Mouse (Mus musculus): ENCODE data around the gene Upp2. TPM values are rescaled to one million over a fixed set of nuclear protein-coding genes. Genes with fewer than 3 reads are reported as not detected.
A peak's percentile ranks its signal among the peaks of the same experiment; 100 is the strongest.

The Upp2 gene
- polyA plus RNA-seq (2016; fragmentation: Nextera tagmentation; extraction: Ambion mirVana), result 1.8 and 2.6 TPM in 2 replicates

DNA sequence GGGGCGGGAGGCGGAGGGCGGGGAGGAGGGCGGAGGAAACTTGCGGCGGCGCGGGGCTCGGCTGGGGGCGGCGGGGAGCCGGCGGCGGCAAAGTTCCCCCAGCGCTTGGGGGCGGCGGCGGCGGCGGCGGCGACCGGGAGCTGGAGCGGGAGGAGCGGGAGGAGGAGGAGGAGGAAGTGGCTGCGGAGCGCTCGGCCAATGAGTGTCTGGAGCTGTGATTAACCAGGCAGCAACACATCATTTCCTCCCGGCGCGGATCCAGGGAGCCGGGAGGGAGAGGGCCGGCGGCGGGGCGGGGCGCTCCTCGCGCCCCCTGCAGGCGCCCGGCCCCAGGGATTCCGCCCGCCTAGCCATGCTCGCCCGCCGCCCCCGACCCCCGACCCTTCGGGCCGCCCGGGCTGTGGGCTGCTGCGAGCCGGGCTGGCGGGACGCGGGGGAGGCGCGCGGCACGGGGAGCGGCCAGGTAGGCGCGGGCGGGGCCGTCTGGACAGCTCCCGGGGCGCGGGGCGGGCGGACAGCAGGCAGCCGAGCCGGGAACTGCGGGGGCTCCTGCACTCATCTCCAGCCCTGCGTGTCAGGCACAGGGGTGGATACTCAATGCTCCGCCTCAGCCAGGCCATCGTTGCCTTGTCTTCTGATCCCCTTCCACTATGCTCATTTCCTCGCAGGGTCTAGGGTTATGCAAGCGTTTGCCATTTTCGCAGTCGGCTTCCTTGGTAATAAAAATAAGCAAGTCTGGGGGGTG is at the start of gene Upp2, which contains the start of gene Acvr1:
Gene Upp2 (plus strand): TSS at position 233 of the 745 bp plus-strand sequence.
Gene Acvr1 (minus strand): TSS at position 92 of the 745 bp plus-strand sequence.
- H3K36me3 ChIP-seq, result no peaks in the 10 kb centered on the region
- peak within 1 kb of the TSS; percentile 75 for H3K4me2 ChIP-seq
- peak within 1 kb of the TSS; percentile 82 for H3K27ac ChIP-seq
- no peaks in the 10 kb centered on the region for H3K9me3 ChIP-seq (replicated peaks)
- WGBS (ENCODE audit: insufficient replicate concordance), result 0% methylated on average over 45 of the region's 80 CpGs
- H3K9ac ChIP-seq, result peak within 1 kb of the TSS; percentile 70
- H3K27me3 ChIP-seq (replicated peaks), result peaks cover 44% of the 10 kb centered on the region
- peak within 1 kb of the TSS; percentile 69 for H3K4me3 ChIP-seq
- H3K4me1 ChIP-seq, result peaks cover 8% of the 10 kb centered on the region; the same call in 1 of the 2 replicates
- peak; percentile 75 for ATAC-seq

DNA sequence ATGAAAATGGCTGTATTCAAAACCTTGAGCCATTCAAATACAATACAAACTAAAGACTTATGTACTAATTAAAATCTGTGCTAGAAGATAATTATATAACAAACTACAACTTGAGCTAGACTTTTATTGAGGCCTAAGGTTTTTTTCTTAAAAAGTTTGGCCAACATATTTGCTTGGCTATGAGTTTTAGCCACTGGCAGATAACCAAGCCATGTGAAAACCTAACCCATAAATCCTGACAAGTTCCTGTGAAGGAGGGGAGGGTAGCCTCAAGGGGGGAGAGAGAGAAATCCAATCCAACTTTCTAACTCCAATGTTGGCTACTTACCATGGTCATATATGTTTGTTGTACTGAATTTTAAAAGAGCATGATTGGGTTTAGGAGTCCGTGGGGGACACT is 48.6 kb upstream of the Upp2 start:
- 78% methylated on average over 1 of the region's 1 CpGs for WGBS (ENCODE audit: insufficient replicate concordance)
- no peak for ATAC-seq
- H3K4me2 ChIP-seq, result no peak overlapping the region

DNA sequence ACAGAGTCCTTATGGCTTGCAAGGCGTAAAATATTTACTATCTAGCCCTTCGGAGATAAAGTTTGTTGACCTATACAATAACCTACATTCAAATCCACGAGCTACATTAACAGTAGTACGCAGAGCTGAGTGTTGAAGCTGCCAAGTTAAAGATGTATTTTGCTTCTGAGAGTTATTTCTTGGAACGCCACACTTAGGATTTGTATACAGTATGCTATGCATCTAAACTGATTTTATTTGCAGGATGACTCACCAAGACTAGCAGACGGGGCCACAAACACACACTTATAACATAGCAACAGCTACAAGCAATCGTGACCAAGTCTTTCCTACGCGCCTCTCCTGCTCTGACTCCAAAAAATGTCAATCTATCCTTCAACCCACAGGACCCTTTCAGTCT is 46.4 kb upstream of the Upp2 start:
- 70% methylated on average over 9 of the region's 9 CpGs for WGBS (ENCODE audit: insufficient replicate concordance)
- H3K4me1 ChIP-seq, result peaks cover 16% of the 10 kb centered on the region; the same call in 1 of the 2 replicates
- H3K27me3 ChIP-seq (replicated peaks), result no peaks in the 10 kb centered on the region

More for the DNA sequence above, 48.6 kb upstream of the Upp2 start:
- H3K27ac ChIP-seq, result no peak overlapping the region
- no peaks in the 10 kb centered on the region for H3K36me3 ChIP-seq
- H3K27me3 ChIP-seq (replicated peaks), result no peaks in the 10 kb centered on the region
- no peak overlapping the region for H3K9ac ChIP-seq
- no peaks in the 10 kb centered on the region for H3K9me3 ChIP-seq (replicated peaks)
- H3K4me3 ChIP-seq, result no peak overlapping the region
- peaks cover 23% of the 10 kb centered on the region; the same call in 1 of the 2 replicates for H3K4me1 ChIP-seq

DNA sequence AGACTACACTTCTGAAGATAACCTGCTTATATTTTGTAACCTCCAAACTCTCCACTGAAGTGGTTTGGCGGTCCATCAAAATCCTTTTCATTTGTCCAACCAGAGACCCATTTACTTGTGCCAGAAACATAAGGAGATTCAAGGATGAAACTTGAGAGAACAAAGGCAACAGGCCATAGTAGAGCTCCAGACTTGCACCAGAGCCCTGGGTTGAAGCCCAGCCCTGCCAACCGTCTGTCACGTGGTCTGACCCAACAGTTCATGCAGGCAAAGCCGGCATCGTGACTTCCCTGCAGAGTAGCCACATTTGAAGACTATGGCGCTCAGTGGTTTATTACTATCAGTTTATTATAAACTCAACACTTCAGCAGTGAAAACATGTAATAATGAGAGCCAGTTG is 45.5 kb upstream of the Upp2 start:
- H3K27ac ChIP-seq, result no peak overlapping the region
- H3K27me3 ChIP-seq (replicated peaks), result no peaks in the 10 kb centered on the region
- H3K4me1 ChIP-seq, result 0 out of 2 replicates have a peak, but pooled peaks cover 7% of the 10 kb centered on the region
- no peaks in the 10 kb centered on the region for H3K36me3 ChIP-seq
- no peaks in the 10 kb centered on the region for H3K9me3 ChIP-seq (replicated peaks)
- 77% methylated on average over 6 of the region's 6 CpGs for WGBS (ENCODE audit: insufficient replicate concordance)
- no peak overlapping the region for H3K4me2 ChIP-seq
- no peak overlapping the region for H3K4me3 ChIP-seq
- no peak overlapping the region for H3K9ac ChIP-seq
- no peak for ATAC-seq

More for the DNA sequence above, 46.4 kb upstream of the Upp2 start:
- ATAC-seq, result no peak
- H3K36me3 ChIP-seq, result no peaks in the 10 kb centered on the region
- H3K9ac ChIP-seq, result no peak overlapping the region
- H3K4me2 ChIP-seq, result no peak overlapping the region
- H3K4me3 ChIP-seq, result no peak overlapping the region
- H3K27ac ChIP-seq, result no peak overlapping the region
- H3K9me3 ChIP-seq (replicated peaks), result no peaks in the 10 kb centered on the region

DNA sequence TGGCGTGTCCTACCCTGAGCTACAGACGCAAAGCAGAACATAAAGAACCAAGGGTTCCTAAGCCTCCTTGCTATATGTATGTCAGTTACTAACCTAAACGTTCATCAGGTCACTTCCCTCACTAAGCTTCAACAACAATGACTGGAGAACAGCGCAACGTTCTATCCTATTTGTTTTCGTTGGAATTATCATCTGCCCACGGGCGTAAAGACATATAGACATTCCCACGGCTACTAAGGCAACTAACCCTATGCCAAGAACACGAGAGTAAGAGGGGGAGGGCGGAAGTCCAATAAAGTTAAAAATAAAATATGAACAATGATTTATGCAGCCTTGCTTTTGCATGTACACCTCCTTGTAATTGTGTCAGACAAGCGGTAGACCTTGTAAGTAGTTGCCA is 44.0 kb upstream of the Upp2 start:
- H3K4me1 ChIP-seq, result 0 out of 2 replicates have a peak, but pooled peaks cover 7% of the 10 kb centered on the region
- H3K9me3 ChIP-seq (replicated peaks), result no peaks in the 10 kb centered on the region
- no peak overlapping the region for H3K27ac ChIP-seq
- H3K27me3 ChIP-seq (replicated peaks), result no peaks in the 10 kb centered on the region
- no peak overlapping the region for H3K9ac ChIP-seq
- WGBS (ENCODE audit: insufficient replicate concordance), result 75% methylated on average over 12 of the region's 12 CpGs
- ATAC-seq, result no peak
- H3K4me3 ChIP-seq, result no peak overlapping the region
- no peaks in the 10 kb centered on the region for H3K36me3 ChIP-seq
- H3K4me2 ChIP-seq, result no peak overlapping the region

DNA sequence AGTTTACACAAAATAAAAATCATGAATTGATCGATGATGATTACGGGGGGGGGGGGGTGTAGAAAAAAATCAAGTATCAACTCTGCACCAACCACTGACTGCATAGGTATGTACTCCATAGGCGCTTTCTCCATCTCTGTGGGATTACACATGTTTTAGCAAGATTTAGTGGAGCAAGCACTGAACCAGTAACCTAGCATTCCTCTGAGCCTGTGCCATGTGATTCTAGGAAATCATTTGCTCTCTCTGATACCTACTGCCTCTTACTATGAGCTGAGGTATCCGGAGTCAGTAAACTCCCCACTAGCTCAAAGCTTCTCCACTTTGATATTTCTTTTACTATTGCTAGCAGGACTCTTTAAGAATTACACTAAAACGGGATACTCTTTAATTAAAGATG is 43.2 kb upstream of the Upp2 start:
- 0 out of 2 replicates have a peak, but pooled peaks cover 7% of the 10 kb centered on the region for H3K4me1 ChIP-seq
- no peak overlapping the region for H3K4me3 ChIP-seq
- H3K27ac ChIP-seq, result no peak overlapping the region
- H3K27me3 ChIP-seq (replicated peaks), result no peaks in the 10 kb centered on the region
- ATAC-seq, result no peak
- WGBS (ENCODE audit: insufficient replicate concordance), result 76% methylated on average over 5 of the region's 5 CpGs
- H3K36me3 ChIP-seq, result no peaks in the 10 kb centered on the region
- H3K9ac ChIP-seq, result no peak overlapping the region
- no peak overlapping the region for H3K4me2 ChIP-seq
- no peaks in the 10 kb centered on the region for H3K9me3 ChIP-seq (replicated peaks)

DNA sequence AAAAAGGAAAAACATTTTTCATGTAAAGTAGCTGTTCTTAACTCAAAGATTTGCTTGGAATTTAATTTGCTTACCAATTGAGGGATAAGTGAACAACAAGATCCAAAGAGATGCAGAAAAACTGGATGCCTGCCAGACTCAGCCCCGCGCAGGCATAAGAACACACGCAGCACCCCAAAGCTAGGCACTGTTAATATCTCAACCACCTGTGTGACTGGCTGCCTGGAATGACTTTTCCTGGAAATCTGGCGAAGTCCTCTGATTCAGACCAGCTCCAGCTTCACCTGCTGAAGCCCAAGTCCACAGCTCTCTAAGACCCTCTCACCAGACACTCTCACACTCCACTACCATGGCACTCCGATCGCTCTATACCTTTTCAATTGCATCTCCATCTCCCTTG is 42.7 kb upstream of the Upp2 start:
- no peaks in the 10 kb centered on the region for H3K9me3 ChIP-seq (replicated peaks)
- ATAC-seq, result no peak
- H3K27ac ChIP-seq, result no peak overlapping the region
- H3K9ac ChIP-seq, result no peak overlapping the region
- 0 out of 2 replicates have a peak, but pooled peaks cover 7% of the 10 kb centered on the region for H3K4me1 ChIP-seq
- no peak overlapping the region for H3K4me3 ChIP-seq
- no peaks in the 10 kb centered on the region for H3K36me3 ChIP-seq
- no peaks in the 10 kb centered on the region for H3K27me3 ChIP-seq (replicated peaks)
- H3K4me2 ChIP-seq, result no peak overlapping the region
- WGBS (ENCODE audit: insufficient replicate concordance), result 82% methylated on average over 6 of the region's 6 CpGs

DNA sequence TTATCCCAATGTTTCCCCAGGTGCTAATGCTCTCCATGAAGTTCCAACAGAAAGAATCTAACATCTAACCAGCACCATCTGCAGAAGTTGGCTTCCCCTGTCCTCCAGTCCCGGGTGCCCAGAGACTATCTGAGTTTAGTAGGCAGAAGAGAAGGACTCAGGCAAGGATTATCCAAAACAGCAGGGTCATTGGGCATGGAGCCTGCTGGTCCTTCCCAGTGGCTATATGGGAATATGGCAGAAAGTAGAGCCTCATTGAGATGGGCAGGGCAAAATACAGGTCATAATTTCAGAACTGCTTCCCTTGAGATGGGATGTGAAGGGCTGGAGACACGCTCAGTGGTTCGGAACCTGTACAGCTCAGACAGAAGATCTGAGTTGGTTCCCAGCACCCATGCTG is 39.3 kb upstream of the Upp2 start:
- ATAC-seq, result no peak
- 66% methylated on average over 3 of the region's 3 CpGs for WGBS (ENCODE audit: insufficient replicate concordance)
- Histone ChIP-seq H3K9me3 (replicated peaks) (no peaks in the 10 kb centered on the region), H3K9ac (no peak overlapping the region), H3K27me3 (replicated peaks) (no peaks in the 10 kb centered on the region), H3K27ac (no peak overlapping the region), H3K4me1 (peaks cover 30% of the 10 kb centered on the region), H3K4me3 (no peak overlapping the region), H3K36me3 (no peaks in the 10 kb centered on the region), H3K4me2 (no peak overlapping the region)

DNA sequence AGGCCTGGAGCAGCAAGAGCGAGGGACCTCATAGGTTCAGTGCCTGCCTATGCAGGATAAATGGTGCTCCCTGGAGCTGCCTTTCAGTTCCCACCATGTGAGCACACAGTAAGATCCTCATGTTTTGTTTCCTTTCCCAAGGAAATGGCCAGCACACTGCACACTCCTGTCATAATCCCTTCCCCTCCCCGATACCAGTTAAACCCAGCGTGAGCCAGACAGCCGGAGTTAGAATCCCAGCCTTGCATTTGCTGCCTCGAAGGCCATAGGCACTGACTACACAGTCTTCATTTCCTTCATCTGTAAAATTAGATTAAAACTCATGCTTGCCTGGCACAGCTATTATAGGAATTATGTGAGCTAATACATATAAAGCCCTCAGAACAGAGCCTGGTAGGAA is 37.7 kb upstream of the Upp2 start:
- H3K27ac ChIP-seq, result no peak overlapping the region
- 84% methylated on average over 5 of the region's 5 CpGs for WGBS (ENCODE audit: insufficient replicate concordance)
- peaks cover 44% of the 10 kb centered on the region for H3K4me1 ChIP-seq

DNA sequence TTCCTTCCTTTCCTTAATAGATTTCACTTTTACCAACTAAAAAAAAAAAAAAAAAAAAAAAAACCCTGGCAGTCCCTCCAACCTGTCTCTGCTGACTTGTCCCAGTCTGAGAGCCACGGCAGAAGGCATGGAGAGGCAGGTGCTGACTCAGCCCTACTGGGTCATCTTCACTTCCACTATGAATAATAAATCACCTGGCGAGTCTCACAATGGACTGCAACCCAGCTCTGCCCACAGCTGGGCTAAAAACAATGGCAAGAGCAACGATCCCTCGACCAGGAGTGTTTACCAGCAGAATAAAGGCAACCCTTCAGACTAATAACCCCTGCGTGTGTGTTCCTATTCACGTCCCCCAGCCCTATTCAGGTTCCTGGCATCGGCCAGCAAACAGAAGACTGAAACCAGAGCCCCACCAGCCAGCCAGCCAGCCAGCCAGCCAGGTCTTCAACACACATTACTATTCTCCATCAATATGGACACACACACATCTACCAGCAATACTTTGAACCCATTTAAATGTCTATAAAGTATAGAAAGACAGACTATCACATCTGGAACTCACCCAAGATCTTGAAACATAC is 37.1 kb upstream of the Upp2 start:
- Histone ChIP-seq H3K4me2 (no peak overlapping the region), H3K4me3 (no peak overlapping the region), H3K27me3 (replicated peaks) (no peaks in the 10 kb centered on the region), H3K4me1 (peaks cover 49% of the 10 kb centered on the region), H3K36me3 (no peaks in the 10 kb centered on the region), H3K9ac (no peak overlapping the region), H3K9me3 (replicated peaks) (no peaks in the 10 kb centered on the region), H3K27ac (no peak overlapping the region)
- 58% methylated on average over 7 of the region's 7 CpGs for WGBS (ENCODE audit: insufficient replicate concordance)
- ATAC-seq, result no peak

More for the DNA sequence above, 37.7 kb upstream of the Upp2 start:
- H3K4me2 ChIP-seq, result no peak overlapping the region
- H3K4me3 ChIP-seq, result no peak overlapping the region
- no peak for ATAC-seq
- H3K27me3 ChIP-seq (replicated peaks), result no peaks in the 10 kb centered on the region
- H3K9ac ChIP-seq, result no peak overlapping the region
- no peaks in the 10 kb centered on the region for H3K36me3 ChIP-seq
- H3K9me3 ChIP-seq (replicated peaks), result no peaks in the 10 kb centered on the region

DNA sequence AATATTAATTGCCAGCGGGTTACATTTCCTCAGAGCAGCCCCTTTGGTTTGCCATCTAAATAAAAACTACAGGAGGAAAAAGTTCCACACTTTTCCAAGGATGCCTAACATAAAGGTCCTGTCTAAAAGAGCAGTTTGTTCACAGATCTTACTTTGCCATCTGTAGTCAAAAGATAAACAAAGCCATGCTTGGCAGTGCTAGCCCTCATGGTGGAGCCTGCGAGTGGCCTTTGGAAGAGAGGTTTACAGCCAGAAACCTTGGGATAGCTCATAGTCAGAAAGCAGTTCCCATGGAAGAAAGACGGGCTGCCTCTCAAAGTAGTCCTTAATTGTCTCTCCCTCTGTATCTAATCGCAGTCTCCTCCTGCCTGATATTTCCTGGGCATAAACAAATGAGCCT is 36.6 kb upstream of the Upp2 start:
- Histone ChIP-seq H3K4me2 (no peak overlapping the region), H3K4me3 (no peak overlapping the region), H3K4me1 (peaks cover 55% of the 10 kb centered on the region), H3K9ac (no peak overlapping the region), H3K27ac (no peak overlapping the region), H3K27me3 (replicated peaks) (no peaks in the 10 kb centered on the region), H3K9me3 (replicated peaks) (no peaks in the 10 kb centered on the region), H3K36me3 (no peaks in the 10 kb centered on the region)
- WGBS (ENCODE audit: insufficient replicate concordance), result 68% methylated on average over 4 of the region's 4 CpGs
- ATAC-seq, result no peak

DNA sequence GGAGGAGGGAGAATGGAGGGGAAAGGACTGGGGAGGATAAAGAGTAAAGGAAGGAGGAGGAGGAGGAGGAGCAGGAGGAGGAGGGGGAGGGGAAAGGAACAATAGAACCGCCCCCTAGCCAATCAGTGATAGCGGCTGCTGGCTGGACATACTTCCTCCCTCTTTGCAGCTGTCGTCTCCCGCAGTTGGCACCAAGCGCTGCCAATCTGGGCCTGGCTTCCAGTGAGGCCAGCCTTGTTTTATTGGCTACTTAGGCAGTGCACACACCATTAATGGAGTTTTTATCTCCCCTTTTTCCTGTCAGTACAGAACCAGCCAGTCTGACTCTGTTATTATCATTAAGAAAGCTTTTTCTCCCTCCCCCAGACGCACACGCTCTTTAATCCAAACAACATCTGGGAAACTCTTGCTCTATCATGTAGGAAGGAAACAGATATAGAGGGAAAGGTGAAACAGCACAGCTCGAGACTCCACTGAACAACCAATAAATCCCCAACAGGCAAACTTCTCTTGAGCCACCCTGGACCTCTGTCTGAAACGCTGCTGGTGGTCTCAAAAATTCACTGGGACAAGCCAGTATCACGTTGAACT is 34.7 kb upstream of the Upp2 start:
- H3K36me3 ChIP-seq, result no peaks in the 10 kb centered on the region

More for the DNA sequence above, 34.7 kb upstream of the Upp2 start:
- H3K9me3 ChIP-seq (replicated peaks), result no peaks in the 10 kb centered on the region
- WGBS (ENCODE audit: insufficient replicate concordance), result 8% methylated on average over 10 of the region's 10 CpGs
- peak overlapping the region; percentile 53 for H3K4me2 ChIP-seq
- H3K4me3 ChIP-seq, result peak overlapping the region; percentile 27
- H3K27ac ChIP-seq, result peak overlapping the region; percentile 36; the same call in 1 of the 2 replicates
- peak; percentile 84 for ATAC-seq
- H3K27me3 ChIP-seq (replicated peaks), result no peaks in the 10 kb centered on the region
- no peak overlapping the region for H3K9ac ChIP-seq
- peaks cover 64% of the 10 kb centered on the region for H3K4me1 ChIP-seq
